Mouse (Mus musculus): ENCODE measurements at regions not wholly inside any gene's neighbourhood (a gene's known extent, or its start where the extent isn't known, plus 50 kb on each side); places are given as distances from the start of the nearest gene placed in this dataset.
"Not testable (repeated sequence)": the region's sequence is repeated elsewhere in the genome, so short reads cannot be mapped to it uniquely, and the experiment has no call there.

- no peak for DNase-seq (ENCODE audit: low spot score)
These were observed 163.5 kb downstream of the Opa1 start for GRCm38 (mm10) chr16:29742497-29743230.

- peak; percentile 76 for DNase-seq (ENCODE audit: low spot score)
These were observed 166.4 kb downstream of the Opa1 start for GRCm38 (mm10) chr16:29745486-29745885.

GRCm38 (mm10) chr16:29746245-29746644 lies 167.1 kb downstream of the Opa1 start:
- DNase-seq (ENCODE audit: low spot score): no peak

- DNase-seq (ENCODE audit: low spot score): no peak
These were observed 170.0 kb downstream of the Opa1 start for GRCm38 (mm10) chr16:29749167-29749566.

- DNase-seq (ENCODE audit: low spot score): no peak
These were observed 175.6 kb downstream of the Opa1 start for GRCm38 (mm10) chr16:29754579-29755199.

GRCm38 (mm10) chr16:29758246-29758645 lies 179.1 kb downstream of the Opa1 start:
- DNase-seq (ENCODE audit: low spot score): no peak

- no peak for DNase-seq (ENCODE audit: low spot score)
These were observed 180.3 kb downstream of the Opa1 start for GRCm38 (mm10) chr16:29759416-29759815.

- no peak for DNase-seq (ENCODE audit: low spot score)
These were observed 181.5 kb downstream of the Opa1 start for GRCm38 (mm10) chr16:29760627-29761026.

GRCm38 (mm10) chr16:29761779-29762277 lies 182.7 kb downstream of the Opa1 start:
- DNase-seq (ENCODE audit: low spot score): peak; percentile 80

- no peak for DNase-seq (ENCODE audit: low spot score)
These were observed 185.2 kb downstream of the Opa1 start for GRCm38 (mm10) chr16:29764376-29764775.

- DNase-seq (ENCODE audit: low spot score): not testable (repeated sequence)
These were observed 186.7 kb downstream of the Opa1 start for GRCm38 (mm10) chr16:29765801-29766200.

GRCm38 (mm10) chr16:29771320-29771719 lies 192.2 kb downstream of the Opa1 start:
- DNase-seq (ENCODE audit: low spot score): no peak

GRCm38 (mm10) chr16:29771728-29772608 lies 192.8 kb downstream of the Opa1 start:
- no peak for DNase-seq (ENCODE audit: low spot score)

- no peak for DNase-seq (ENCODE audit: low spot score)
These were observed 193.5 kb downstream of the Opa1 start for GRCm38 (mm10) chr16:29772609-29772988.

GRCm38 (mm10) chr16:29773056-29773455 lies 193.9 kb downstream of the Opa1 start:
- DNase-seq (ENCODE audit: low spot score): no peak

- DNase-seq (ENCODE audit: low spot score): no peak
These were observed 195.8 kb downstream of the Opa1 start for GRCm38 (mm10) chr16:29774949-29775348.

- no peak for DNase-seq (ENCODE audit: low spot score)
These were observed 196.7 kb downstream of the Opa1 start for GRCm38 (mm10) chr16:29775879-29776278.

- peak; percentile 68 for DNase-seq (ENCODE audit: low spot score)
These were observed 203.3 kb downstream of the Opa1 start for GRCm38 (mm10) chr16:29782441-29782840.

- DNase-seq (ENCODE audit: low spot score): no peak
These were observed 206.0 kb downstream of the Opa1 start for GRCm38 (mm10) chr16:29785114-29785513.

GRCm38 (mm10) chr16:29786540-29786939 lies 207.4 kb downstream of the Opa1 start:
- DNase-seq (ENCODE audit: low spot score): no peak

- DNase-seq (ENCODE audit: low spot score): no peak
These were observed 208.7 kb downstream of the Opa1 start for GRCm38 (mm10) chr16:29787633-29788511.

Measured in gastrocnemius, adult 18-20 months (tissue).